Mouse (Mus musculus) ES-CJ7 (cell line): ENCODE data around the gene Rnf157.
"Not testable (repeated sequence)": the region's sequence is repeated elsewhere in the genome, so short reads cannot be mapped to it uniquely, and the experiment has no call there.

Experiments
- DNase-seq: peaks from one replicate; pipeline ENCODE4 v3.0.0; 2011; ENCODE audit warnings: low read depth, low spot score

Gene Rnf157

DNA sequence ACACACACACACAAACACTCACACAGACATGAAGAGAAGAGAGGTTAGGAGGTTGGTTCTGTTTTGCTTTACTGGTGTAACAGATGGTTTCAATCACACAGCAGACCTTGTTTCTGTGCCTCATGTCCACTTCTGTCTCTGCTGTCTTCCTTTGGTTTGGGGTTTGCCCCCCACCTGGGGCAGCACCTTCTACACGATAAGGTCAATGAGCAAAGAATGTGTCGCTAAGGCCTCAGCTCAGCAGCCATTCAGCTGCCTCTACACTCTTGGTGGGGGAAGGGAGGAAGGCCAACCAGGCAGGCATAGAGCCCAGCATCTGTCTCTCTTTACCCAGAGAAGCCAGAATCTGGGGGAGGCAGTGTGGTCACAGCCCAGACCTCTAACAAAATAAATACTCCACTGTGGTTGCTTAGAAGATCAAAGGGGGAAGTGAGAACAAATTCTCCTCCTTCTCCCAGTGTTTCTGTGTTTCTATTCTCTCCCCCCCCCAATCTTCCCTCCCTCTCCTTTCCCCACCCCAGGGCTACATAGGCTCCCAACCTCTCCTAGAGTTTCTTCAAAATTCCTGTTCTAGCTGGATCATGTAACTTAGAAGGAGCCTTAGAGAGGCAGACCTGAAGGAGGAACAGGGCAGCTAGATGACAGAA is 5.5 kb upstream of the Rnf157 start:
- no peak for DNase-seq

DNA sequence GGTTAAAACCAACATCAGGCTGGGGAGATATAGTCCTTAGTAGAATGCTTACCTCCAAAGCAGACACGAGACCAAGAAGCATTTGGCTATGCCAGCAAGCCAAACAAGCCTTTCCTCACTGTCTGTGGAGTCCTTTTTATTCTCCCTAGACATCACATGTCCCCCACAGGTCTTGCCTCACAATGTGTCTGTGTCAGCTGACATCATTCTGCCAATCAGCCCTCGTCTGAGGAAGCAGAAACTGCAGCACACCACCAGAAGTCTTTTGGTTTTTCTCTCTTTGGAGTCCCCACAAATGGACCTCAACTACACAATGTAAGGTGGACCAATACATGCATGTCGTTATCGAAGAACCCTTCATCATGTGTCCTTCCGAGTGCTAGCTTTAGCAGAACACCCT is 4.2 kb upstream of the Rnf157 start:
- no peak for DNase-seq

DNA sequence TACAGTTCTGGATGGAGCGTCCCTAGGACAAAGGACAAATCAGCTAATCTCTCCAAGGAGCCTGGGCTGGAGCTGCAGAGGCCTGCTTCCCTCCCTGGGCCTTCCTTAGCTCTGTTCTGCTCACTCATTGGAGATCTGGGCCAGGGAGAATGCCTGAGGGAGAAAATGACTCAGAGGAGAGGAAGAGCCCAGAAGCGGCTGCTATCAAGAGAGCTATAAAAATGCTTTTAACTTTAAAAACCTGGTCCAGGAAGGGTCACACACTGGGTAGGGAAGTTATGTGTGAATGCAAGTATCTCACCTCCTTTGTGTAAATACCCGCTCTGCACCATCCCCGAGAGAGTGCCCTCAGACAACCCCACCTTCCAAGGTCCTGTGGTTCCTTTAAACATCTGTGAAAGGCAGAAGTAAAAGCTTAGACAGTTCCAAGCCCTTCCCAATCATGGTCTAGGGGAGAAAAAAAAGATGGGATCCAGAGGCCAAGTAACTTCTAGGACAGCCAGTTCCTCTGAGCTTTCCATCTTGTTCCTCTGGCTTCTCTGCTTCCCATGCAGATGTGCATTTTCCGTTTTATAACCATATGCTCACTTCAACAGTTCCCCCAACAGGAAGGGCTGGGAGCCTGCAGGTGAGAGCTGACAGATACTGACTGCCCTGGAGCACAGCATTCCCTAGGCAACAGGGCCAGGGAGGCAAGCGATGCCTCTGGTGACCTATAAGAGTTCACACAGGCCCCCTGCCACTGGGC is 3.5 kb upstream of the Rnf157 start:
- no peak for DNase-seq

GRCm38 (mm10) chr11:116413631-116414022 is 795 bp upstream of the Rnf157 start:
- no peak for DNase-seq

- DNase-seq, result no peak
These were observed 604 bp downstream of the Rnf157 start for GRCm38 (mm10) chr11:116412028-116412827.

GRCm38 (mm10) chr11:116411582-116411981 is 1.2 kb downstream of the Rnf157 start:
- peak; percentile 75 for DNase-seq

- DNase-seq, result not testable (repeated sequence)
These were observed 2.4 kb downstream of the Rnf157 start for GRCm38 (mm10) chr11:116410415-116410814.

DNA sequence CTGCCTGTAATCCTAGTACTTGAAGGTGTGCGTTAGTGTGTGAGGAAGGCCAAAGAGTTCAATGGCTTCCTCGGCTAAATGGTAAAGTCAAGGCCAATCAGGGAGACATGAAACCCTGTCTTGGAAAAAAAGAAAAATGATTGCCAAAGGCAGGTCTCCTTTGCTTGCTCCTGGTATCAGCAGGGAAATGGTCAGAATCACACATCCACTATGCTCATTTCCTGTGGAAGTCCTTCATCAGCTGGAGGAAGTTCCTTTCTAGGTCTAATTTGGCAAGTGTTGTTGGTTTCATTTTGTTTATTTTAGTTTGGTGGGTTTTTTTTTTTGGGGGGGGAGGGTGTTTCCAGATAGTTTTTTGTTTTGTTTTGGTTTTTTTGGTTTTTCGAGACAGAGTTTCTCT is 3.8 kb downstream of the Rnf157 start:
- DNase-seq, result no peak

- DNase-seq, result no peak
These were observed 6.6 kb downstream of the Rnf157 start for GRCm38 (mm10) chr11:116406231-116406728.

- DNase-seq, result no peak
These were observed 7.2 kb downstream of the Rnf157 start for GRCm38 (mm10) chr11:116405601-116406000.

GRCm38 (mm10) chr11:116400560-116400959 is 12.3 kb downstream of the Rnf157 start:
- DNase-seq, result no peak

GRCm38 (mm10) chr11:116398348-116398677 is 14.5 kb downstream of the Rnf157 start:
- no peak for DNase-seq

GRCm38 (mm10) chr11:116397517-116398347 is 15.1 kb downstream of the Rnf157 start:
- DNase-seq, result no peak

GRCm38 (mm10) chr11:116396934-116397330 is 15.9 kb downstream of the Rnf157 start:
- DNase-seq, result no peak

- no peak for DNase-seq
These were observed 16.4 kb downstream of the Rnf157 start for GRCm38 (mm10) chr11:116396276-116396933.

DNA sequence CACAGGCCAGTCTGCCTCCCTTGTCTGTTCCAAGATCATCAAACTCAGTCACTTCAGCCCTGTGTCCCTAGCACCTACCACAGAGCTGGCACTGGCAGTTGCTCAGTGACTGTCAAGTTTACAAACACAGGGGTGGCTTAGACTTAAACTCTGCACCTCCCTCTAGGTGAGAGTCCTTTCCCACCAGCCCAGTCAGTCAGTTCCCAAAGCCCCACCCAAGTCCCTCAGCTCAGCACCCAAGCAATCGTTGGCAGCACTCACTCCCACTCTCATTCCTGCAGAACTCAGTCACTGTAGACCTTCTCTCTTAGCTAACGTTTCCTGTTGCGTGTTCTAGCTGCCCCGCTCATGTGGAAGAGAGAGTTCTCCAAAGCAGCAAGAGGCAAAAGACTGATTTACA is 18.1 kb downstream of the Rnf157 start:
- no peak for DNase-seq

DNA sequence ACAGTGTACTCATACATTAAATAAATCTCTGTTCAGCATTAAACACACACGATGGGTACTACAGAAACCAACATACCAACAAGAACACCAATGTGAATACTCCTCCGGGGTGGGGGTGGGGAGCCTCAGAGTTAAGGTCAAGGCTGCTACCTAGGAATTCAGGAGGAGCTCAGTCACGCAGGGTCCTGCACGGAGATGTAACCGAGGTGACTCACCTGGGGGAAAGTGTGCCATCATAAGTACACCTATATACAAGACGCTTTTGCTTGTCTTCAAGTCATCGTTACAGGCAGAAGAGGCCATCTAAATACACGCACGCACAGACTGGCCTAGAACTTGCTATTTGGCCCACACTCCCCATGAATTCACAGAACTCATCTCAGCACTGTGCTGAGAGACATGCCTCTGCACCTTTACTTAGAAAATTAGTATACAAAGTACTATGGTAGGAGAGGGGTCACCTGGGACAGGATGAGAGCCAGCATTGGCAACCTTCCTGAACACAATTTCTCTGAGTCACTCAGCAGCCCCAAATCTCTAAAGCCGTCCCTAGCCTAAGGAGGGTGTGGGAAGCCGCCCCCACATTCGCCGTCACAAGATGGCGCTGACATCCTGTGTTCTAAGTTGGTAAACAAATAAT is 23.9 kb downstream of the Rnf157 start:
- no peak for DNase-seq

GRCm38 (mm10) chr11:116387086-116388071 is 25.5 kb downstream of the Rnf157 start:
- peak; percentile 89 for DNase-seq

GRCm38 (mm10) chr11:116385999-116386398 is 26.8 kb downstream of the Rnf157 start:
- no peak for DNase-seq
